ENCODE assay signal across 17 mouse cellular contexts in genomic region chr16:27783978-27784377, GRCm38 (mm10).
"Had no signal": no experiment of that assay in that cellular context is flagged by ENCODE, and none has a peak within 500 bp of the region (broad histone marks: within the 10 kb centered on the region; RNA-seq: fewer than 3 reads in every experiment).

No protein-coding gene starts in this region.

- H3K4me1 ChIP-seq: kidney, embryonic 15.5 days; liver, embryonic 13.5 days; midbrain, embryonic 12.5 days had no signal

- H3K9ac ChIP-seq: kidney, embryonic 15.5 days; liver, embryonic 13.5 days; midbrain, embryonic 12.5 days had no signal

- H3K9me3 ChIP-seq: kidney, embryonic 15.5 days; liver, embryonic 13.5 days; midbrain, embryonic 12.5 days had no signal

- H3K36me3 ChIP-seq: kidney, embryonic 15.5 days; liver, embryonic 13.5 days; midbrain, embryonic 12.5 days had no signal

- ATAC-seq: midbrain, embryonic 16.5 days had no signal

- H3K4me3 ChIP-seq: kidney, embryonic 15.5 days; left cerebral cortex, adult 2 months; liver, embryonic 13.5 days; midbrain, embryonic 12.5 days had no signal

- H3K27ac ChIP-seq: kidney, embryonic 15.5 days; left cerebral cortex, adult 2 months; liver, embryonic 13.5 days; macrophage; midbrain, embryonic 12.5 days; stomach, postnatal 0 days had no signal

- H3K4me2 ChIP-seq: kidney, embryonic 15.5 days; liver, embryonic 13.5 days; midbrain, embryonic 12.5 days had no signal

- DNase-seq: kidney, postnatal 10 days; kidney, postnatal 36 days; layer of hippocampus, postnatal 36 days; liver, embryonic 13.5 days; lung, adult 2 months; lung, postnatal 14 days; right cerebral cortex, adult 18-20 months; right cerebral cortex, postnatal 14 days; right cerebral cortex, postnatal 4 days; thymus, adult 2 months; thymus, postnatal 14 days had no signal

- H3K27me3 ChIP-seq: kidney, embryonic 15.5 days; liver, embryonic 13.5 days; midbrain, embryonic 12.5 days had no signal
